Mouse (Mus musculus) megakaryocyte, embryonic 14.5 days (primary cell): ENCODE measurements around the gene Cyp11a1. TPM values are rescaled to one million over a fixed set of nuclear protein-coding genes. Genes with fewer than 3 reads are reported as not detected.

Experiments used
- H3K27me3 ChIP-seq: replicated peaks from 2 replicates; pipeline ENCODE3; 2012; ENCODE audit warnings: inconsistent platforms
- H3K36me3 ChIP-seq: replicated peaks from 2 replicates; pipeline ENCODE3; 2012; ENCODE audit warnings: low read length, inconsistent platforms, mixed read lengths
- H3K4me1 ChIP-seq: 2 replicates; pipeline ENCODE4 v1.6.1; 2012; ENCODE audit warnings: inconsistent platforms
- H3K4me3 ChIP-seq: replicated peaks from 2 replicates; pipeline ENCODE3; 2012; ENCODE audit warnings: moderate library complexity, mild to moderate bottlenecking, inconsistent platforms
- H3K9me3 ChIP-seq: 2 replicates; pipeline ENCODE4 v1.6.1; 2012; ENCODE audit warnings: inconsistent platforms
- FLI1 ChIP-seq: IDR thresholded peaks from 2 replicates; pipeline ENCODE4 v1.6.1; 2012; ENCODE audit warnings: low read length, inconsistent platforms, mixed read lengths
- GATA1 ChIP-seq: IDR thresholded peaks from 3 replicates; pipeline ENCODE4 v1.6.1; 2012; ENCODE audit warnings: mixed read lengths, low read length, inconsistent platforms, borderline replicate concordance
- polyA plus RNA-seq: library from polyadenylated mRNA; stranded (reverse); fragments of >175 nt; gene quantifications from 2 replicates; pipeline ENCODE4 v1.2.3, GENCODE M21; 2012; ENCODE audit warnings: low replicate concordance; ENCODE audit not compliant: insufficient read depth

Cyp11a1 gene
- polyA plus RNA-seq, 1 experiment, result 7.5 TPM

DNA sequence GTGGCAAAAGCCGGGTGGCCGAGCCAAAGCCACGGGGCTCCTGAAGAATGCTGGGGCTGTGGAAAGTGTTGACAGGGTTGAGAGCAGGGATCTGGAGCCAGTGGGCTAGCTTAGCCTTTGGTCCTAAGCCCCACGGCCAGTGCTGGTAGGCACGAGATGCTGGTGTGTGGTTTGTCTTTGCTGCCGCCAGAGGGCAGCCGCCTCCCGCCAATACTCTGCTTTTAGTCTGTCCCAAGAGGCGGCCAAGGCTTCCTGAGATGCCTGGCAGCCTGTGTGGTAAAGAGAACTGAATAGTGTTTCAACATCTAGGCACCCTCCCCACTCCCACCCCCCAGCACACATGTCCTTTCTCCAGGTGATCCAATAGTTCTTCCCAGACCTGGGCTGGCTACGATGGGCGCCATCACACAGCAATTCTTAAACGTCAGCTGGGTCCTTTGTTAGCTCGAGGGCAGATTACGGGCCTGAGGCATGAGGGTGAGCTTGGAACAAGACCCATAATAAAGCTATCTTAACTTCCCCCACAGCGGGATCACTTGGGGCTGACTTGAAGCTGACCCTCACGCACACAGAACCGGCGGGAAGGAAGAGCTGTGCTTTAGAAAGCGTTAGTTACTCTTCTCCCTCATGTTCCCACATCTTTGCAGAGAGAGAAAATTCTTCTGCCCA is 32.4 kb downstream of the Cyp11a1 start:
- H3K36me3 ChIP-seq, result no peaks in the 10 kb centered on the region
- H3K4me3 ChIP-seq, result no peak overlapping the region
- H3K4me1 ChIP-seq, result peaks cover 5% of the 10 kb centered on the region; the same call in 1 of the 2 replicates
- H3K9me3 ChIP-seq, result no peaks in the 10 kb centered on the region
- peaks cover 87% of the 10 kb centered on the region for H3K27me3 ChIP-seq
- TF ChIP-seq GATA1, result no peak
- no peak for TF ChIP-seq FLI1

DNA sequence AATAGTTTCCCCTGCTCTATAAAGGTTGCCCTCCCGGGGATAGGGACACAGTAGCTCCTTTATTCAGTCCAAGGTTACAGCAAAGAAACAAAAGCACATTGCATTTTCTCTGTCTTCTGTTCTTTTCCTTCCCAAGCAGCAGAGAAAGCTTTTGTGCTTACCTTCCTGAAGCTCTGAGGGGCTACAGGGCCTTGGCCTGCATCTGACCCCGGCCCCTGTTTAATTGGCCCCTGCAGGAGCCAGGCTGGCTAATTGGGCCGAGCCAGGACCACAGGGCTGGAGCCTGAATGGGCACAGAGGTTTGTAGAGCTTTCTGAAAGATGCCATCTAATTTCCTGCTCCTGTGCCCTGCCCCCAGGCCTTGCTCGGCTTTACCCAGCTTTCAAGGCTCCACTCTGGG is 34.8 kb downstream of the Cyp11a1 start:
- H3K4me3 ChIP-seq, result no peak overlapping the region
- H3K36me3 ChIP-seq, result no peaks in the 10 kb centered on the region
- H3K27me3 ChIP-seq, result peaks cover 95% of the 10 kb centered on the region
- H3K9me3 ChIP-seq, result no peaks in the 10 kb centered on the region
- TF ChIP-seq GATA1, result no peak
- H3K4me1 ChIP-seq, result peaks cover 9% of the 10 kb centered on the region; the same call in 1 of the 2 replicates

DNA sequence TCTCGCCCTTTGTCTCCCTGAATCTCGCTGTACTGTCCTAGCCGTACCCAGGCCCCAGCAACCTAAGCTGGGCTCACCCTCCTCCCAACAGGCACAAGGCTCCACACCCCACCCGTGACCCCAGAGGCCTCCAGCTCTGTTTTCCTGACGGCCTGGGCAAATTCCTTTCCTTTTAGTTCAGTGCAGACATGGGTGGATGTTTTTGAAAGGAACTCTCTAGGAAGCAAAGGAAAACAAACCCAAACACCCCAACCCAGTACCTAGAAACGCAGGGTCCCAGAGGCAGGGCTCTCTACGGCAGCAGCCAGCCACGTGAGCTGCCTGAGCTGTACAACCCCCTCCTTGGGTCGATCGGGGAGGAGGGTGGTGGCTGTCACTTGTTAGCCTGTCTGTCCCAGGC is 36.2 kb downstream of the Cyp11a1 start:
- H3K9me3 ChIP-seq, result no peaks in the 10 kb centered on the region
- H3K36me3 ChIP-seq, result no peaks in the 10 kb centered on the region
- TF ChIP-seq FLI1, result no peak
- TF ChIP-seq GATA1, result no peak
- no peak overlapping the region for H3K4me3 ChIP-seq
- peaks cover 93% of the 10 kb centered on the region for H3K27me3 ChIP-seq
- H3K4me1 ChIP-seq, result peaks cover 9% of the 10 kb centered on the region; the same call in 1 of the 2 replicates

DNA sequence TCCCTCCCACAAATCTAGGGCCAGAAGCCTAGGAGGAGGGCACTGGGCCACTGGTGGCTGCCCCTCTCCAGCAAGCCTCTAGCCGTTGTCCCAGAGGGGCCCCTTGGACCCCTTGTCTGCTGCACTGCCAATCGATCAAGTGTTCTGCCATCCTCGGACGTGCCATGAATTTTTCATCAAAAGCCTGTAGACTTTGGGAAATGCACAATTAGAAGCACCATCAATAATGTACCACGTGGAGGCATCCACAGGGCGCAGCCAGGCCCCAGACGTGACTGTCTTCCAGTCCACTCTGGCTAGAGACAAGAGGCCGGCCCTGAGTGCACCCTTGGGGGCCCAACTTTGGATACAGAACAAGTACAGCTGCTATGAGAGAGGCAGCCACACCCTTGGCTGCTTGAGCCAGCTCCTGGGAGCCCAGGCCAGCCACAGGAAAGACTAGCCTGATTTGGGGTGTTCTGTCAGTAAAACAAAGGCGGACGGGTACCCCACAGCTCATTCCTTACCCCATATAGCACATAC is 37.3 kb downstream of the Cyp11a1 start:
- H3K4me1 ChIP-seq, result peaks cover 9% of the 10 kb centered on the region; the same call in 1 of the 2 replicates
- no peaks in the 10 kb centered on the region for H3K36me3 ChIP-seq
- peaks cover 93% of the 10 kb centered on the region for H3K27me3 ChIP-seq
- H3K9me3 ChIP-seq, result no peaks in the 10 kb centered on the region
- H3K4me3 ChIP-seq, result no peak overlapping the region
- no peak for TF ChIP-seq GATA1
- TF ChIP-seq FLI1, result no peak

DNA sequence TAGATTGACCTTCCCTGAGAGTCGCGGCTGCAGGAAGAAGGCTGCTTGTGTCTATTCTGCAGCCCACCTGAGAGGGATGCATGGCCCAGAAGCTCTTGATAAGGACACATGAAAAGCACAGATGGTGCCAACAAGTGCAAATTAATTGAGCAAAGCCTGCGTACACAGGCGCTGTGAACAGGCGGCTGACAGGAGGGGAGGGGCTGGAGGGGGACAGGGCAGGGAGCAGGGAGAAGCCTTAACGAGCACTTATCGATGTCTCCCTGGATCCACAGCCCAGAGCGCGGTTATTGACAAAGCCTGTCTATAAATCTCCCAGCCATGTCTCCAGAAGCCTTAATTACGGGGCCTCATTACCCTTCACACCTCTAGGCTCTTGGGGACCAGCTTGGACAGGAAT is 38.6 kb downstream of the Cyp11a1 start:
- Histone ChIP-seq H3K36me3 (no peaks in the 10 kb centered on the region), H3K9me3 (no peaks in the 10 kb centered on the region), H3K27me3 (peaks cover 92% of the 10 kb centered on the region), H3K4me3 (no peak overlapping the region), H3K4me1 (peaks cover 3% of the 10 kb centered on the region; the same call in 1 of the 2 replicates)
- no peak for TF ChIP-seq GATA1
- no peak for TF ChIP-seq FLI1

DNA sequence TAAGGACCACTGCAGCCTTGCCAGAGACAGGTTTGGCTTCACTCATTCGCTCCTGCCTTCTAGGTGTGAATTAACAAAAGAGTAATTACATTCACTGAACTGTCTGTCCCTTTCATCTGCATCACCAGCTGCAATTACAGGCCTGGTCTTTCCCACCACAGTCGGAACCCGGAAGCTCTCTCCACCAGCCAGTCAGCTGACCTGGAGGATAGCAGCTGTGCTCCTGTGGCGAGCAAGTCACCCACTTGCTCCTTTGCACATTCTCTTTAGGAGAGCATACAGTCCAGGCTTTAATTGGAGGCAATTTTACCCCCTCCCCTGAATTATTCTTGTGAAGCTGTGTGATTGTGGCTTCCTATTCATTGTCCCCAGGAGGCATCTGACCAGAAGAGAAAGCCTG is 39.4 kb downstream of the Cyp11a1 start:
- TF ChIP-seq FLI1 (no peak), GATA1 (no peak)
- Histone ChIP-seq H3K9me3 (no peaks in the 10 kb centered on the region), H3K36me3 (no peaks in the 10 kb centered on the region), H3K4me3 (no peak overlapping the region), H3K4me1 (0 out of 2 replicates have a peak, but pooled peaks cover 3% of the 10 kb centered on the region), H3K27me3 (peaks cover 96% of the 10 kb centered on the region)

DNA sequence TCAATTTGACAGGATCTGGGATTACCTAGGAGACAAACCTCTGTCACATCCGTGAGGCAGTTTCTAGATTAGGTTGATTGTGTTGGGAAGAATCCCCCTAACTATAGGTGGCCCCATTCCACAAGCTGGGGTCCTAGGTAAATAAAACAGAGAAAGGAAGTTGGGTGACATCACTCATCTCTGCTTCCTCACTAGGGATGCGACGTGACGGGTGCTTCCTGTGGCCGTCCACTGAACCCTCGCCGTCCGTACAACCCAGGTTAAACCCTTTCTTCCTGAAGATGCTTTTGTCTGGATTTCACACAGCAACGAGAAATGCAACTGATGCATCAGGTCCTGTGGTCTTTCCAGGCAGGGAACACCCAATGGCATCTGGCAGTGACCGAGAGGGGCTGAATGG is 40.9 kb downstream of the Cyp11a1 start:
- Histone ChIP-seq H3K9me3 (no peaks in the 10 kb centered on the region), H3K4me3 (no peak overlapping the region), H3K36me3 (no peaks in the 10 kb centered on the region), H3K27me3 (peaks cover 97% of the 10 kb centered on the region), H3K4me1 (0 out of 2 replicates have a peak, but pooled peaks cover 3% of the 10 kb centered on the region)
- TF ChIP-seq FLI1 (no peak), GATA1 (no peak)

DNA sequence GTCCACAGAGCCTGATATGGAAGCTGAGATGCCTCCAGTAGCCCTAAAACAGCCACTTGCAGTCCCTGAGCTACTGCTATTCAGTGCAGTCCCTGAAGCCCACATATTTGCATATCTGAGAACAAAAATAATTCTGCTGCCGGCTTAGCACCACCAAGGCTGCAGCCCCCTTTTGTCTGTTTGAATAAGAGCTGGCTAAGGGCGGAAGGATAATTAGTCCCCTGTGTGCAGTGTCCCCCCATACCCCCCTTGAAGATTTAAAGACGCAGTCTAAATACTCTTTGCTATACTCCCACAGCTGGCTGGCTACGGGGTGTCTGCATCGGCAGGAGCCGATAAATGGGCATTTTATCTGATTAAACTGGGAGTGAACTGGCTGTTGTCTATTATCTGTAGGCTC is 42.4 kb downstream of the Cyp11a1 start:
- no peaks in the 10 kb centered on the region for H3K9me3 ChIP-seq
- TF ChIP-seq GATA1, result no peak
- TF ChIP-seq FLI1, result no peak
- H3K4me1 ChIP-seq, result 0 out of 2 replicates have a peak, but pooled peaks cover 3% of the 10 kb centered on the region
- H3K27me3 ChIP-seq, result peaks cover 97% of the 10 kb centered on the region
- H3K4me3 ChIP-seq, result no peak overlapping the region
- no peaks in the 10 kb centered on the region for H3K36me3 ChIP-seq

DNA sequence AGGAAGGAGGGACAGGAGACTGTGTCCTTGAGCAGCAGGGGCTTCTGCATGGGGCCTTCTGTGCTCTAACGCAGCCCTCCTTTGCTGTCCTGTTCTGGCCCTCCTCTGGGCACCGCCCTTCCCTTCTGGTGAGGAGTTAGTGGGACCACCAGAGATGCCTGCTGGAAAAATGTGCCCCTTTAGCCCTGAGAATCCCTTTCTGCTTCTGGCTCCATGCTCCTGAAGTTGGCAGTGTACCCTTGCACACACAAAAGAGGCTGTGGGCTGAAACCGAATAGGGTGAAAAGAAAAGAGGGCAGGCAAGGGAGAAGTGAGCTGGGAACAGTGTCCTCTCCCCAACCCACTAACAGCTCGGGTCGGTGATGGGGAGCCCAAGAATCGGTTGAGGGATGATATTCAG is 43.0 kb downstream of the Cyp11a1 start:
- Histone ChIP-seq H3K9me3 (no peaks in the 10 kb centered on the region), H3K4me1 (0 out of 2 replicates have a peak, but pooled peaks cover 3% of the 10 kb centered on the region), H3K4me3 (no peak overlapping the region), H3K27me3 (peaks cover 98% of the 10 kb centered on the region), H3K36me3 (no peaks in the 10 kb centered on the region)
- TF ChIP-seq FLI1 (no peak), GATA1 (no peak)

DNA sequence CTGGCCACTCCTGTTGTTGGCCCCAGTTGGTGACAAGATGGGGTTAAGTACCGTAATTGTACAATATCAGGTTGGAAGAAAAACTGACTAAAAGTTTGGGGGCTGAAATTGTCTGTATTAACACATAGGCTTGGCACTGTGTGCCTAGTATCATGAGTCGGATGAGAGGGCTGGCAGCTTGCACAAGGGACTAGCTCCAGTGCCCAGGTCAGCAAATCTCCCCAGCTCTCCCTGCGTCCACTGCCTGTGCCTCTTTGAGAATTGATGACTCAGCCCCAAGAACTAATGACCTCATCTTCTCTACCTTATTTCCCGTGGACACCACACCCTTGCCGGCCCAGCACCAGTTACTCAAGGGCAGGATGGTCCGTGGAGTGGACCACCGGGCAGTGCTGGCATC is 43.6 kb downstream of the Cyp11a1 start:
- no peaks in the 10 kb centered on the region for H3K36me3 ChIP-seq
- TF ChIP-seq GATA1, result no peak
- no peak for TF ChIP-seq FLI1
- H3K27me3 ChIP-seq, result peaks cover 97% of the 10 kb centered on the region
- H3K4me1 ChIP-seq, result 0 out of 2 replicates have a peak, but pooled peaks cover 3% of the 10 kb centered on the region
- H3K9me3 ChIP-seq, result no peaks in the 10 kb centered on the region
- H3K4me3 ChIP-seq, result no peak overlapping the region

DNA sequence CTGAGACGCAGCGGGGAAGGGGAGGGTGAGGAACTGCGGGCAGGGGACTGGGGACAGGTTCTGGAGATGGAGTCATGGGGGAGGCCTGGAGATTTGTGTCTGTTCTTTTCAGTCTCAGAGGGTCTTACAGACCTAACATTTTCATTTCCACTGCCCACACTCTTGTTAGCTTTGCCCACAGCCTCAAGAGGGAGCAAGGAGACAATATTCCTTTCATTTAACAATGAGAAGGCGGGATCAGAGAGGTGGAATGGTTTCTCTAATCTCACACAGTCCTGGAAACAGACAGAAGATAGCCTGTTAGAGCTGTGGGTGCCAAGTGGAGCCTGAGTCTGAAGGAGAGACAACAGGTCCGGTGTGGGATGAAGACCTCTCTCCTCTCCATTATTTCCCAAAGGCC is 45.7 kb downstream of the Cyp11a1 start:
- Histone ChIP-seq H3K4me1 (no peaks in the 10 kb centered on the region), H3K9me3 (no peaks in the 10 kb centered on the region), H3K27me3 (peaks cover 98% of the 10 kb centered on the region), H3K4me3 (no peak overlapping the region), H3K36me3 (no peaks in the 10 kb centered on the region)
- no peak for TF ChIP-seq FLI1
- no peak for TF ChIP-seq GATA1
